Mouse (Mus musculus) adrenal gland, postnatal 10 days (tissue): Measurements from ENCODE around the gene Mcts1. TPM values are rescaled to one million over a fixed set of nuclear protein-coding genes. Genes with fewer than 3 reads are reported as not detected.
A peak's percentile ranks its signal among the peaks of the same experiment; 100 is the strongest.

Experiments used
- DNase-seq: peaks from one replicate; pipeline ENCODE4 v3.0.0; 2021; ENCODE audit warnings: mixed read lengths
- long read RNA-seq, 2 experiments: library from polyadenylated mRNA; stranded (forward); transcript quantifications; one replicate each; pipeline ENCODE4 v2.0.0; 2021
- total RNA-seq, 2 experiments: library from RNA; stranded (reverse); gene quantifications; 2 replicates each; pipeline ENCODE4 v1.2.3; 2021

Gene Mcts1
- 10 to 100 TPM; 87.5 to 93.6 TPM for total RNA-seq
- long read RNA-seq, experiment 1, transcript Mcts1-201 (6 exons, 783 nt), result major isoform, 24 of 63 reads
- long read RNA-seq, experiment 1, partial matches to known transcripts, result 15 of 63 reads
- long read RNA-seq, experiment 1, other reads (novel, unspliced or antisense), result 24 of 63 reads
- long read RNA-seq, experiment 2, transcript Mcts1-201 (6 exons, 783 nt), result major isoform, 49 of 78 reads
- long read RNA-seq, experiment 2, partial matches to known transcripts, result 6 of 78 reads
- long read RNA-seq, experiment 2, other reads (novel, unspliced or antisense), result 22 of 78 reads

DNA sequence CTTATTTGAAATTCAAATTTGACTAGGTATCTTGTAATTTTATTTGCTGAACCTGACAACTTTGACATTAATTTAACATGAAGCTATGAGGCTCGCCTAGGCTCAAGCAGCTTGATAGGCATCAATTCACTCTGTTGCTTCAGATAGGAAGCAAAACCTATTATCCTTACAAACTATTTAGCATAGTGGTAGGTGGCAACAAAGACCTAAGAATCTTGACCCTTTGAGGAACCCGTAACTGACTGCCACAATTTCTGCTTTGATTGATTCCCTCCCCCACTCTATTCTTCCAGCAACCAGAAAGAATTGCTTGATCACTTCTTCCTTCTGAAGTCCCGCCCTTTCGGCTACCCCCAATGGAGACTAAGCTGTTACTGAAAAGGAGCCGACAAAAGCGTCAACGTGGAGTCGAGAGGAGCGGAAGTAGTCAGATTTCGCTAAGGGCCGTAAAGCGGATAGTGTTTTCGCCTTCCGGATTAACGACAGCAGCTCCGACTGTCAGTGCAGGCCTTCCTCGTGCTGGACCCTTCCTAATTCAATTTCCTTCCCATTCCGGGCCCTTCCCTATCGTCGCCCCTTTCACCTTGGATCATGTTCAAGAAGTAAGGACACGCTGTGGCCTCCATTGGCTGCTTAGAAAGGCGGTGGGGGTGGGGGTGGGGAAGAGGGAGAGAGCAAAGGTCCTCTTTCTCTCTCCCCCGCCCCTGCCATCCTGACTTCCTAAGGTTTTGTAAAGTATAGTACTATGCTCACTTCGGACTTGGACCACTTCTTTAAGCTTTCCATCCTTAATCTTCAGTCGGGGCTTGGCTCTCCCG is at the start of gene Mcts1:
Gene Mcts1 (plus strand): TSS at position 402 of the 818 bp plus-strand sequence.
- peak; percentile 75 for DNase-seq

DNA sequence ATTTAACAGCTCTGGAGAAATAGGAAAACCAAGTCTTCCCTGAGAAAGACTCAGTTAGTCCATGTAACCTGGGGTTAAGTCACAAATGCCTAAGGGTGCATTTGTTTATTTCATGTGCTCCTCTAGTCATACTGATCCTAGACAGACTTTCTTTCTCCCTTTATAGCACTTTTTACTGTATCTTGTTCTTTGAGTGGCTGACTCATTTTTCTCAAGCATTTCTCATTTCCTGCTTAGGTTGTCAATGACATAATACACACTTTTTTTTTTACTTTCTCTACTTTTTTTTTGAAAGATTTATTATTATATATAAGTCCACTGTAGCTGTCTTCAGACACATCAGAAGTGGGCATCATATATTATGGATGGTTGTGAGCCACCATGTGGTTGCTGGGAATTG is 47.1 kb upstream of the Mcts1 start:
- DNase-seq, result no peak

DNA sequence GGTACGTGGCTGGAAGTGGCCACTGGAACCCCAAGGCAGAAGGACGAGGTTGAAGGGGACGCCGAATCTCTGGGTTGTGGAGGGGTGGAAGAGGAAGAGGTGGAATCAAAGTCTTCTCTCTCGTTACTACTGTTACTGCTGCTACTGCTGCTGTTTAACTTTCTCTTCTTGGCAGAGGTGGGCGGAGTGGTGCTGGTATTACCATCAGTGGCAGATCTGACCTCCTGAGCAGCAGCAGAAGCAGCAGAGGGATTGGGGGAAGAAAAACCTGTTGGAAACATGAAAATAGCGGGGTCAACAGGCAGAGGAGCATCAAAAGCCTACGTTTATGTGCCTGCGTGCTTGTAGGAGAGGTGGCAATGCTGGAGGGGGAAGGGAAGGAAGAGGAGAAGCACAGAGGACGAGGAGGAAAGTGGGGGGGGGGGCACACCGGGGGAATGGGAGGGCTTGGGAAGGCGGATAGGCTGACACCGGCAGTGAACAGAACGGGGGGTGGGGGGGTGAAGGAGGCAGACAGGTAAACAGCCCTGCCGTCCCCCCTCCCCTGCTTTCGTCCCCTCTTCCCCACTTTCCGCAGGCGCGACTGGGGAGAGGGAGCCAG is 36.3 kb upstream of the Mcts1 start:
- DNase-seq, result peak; percentile 8

DNA sequence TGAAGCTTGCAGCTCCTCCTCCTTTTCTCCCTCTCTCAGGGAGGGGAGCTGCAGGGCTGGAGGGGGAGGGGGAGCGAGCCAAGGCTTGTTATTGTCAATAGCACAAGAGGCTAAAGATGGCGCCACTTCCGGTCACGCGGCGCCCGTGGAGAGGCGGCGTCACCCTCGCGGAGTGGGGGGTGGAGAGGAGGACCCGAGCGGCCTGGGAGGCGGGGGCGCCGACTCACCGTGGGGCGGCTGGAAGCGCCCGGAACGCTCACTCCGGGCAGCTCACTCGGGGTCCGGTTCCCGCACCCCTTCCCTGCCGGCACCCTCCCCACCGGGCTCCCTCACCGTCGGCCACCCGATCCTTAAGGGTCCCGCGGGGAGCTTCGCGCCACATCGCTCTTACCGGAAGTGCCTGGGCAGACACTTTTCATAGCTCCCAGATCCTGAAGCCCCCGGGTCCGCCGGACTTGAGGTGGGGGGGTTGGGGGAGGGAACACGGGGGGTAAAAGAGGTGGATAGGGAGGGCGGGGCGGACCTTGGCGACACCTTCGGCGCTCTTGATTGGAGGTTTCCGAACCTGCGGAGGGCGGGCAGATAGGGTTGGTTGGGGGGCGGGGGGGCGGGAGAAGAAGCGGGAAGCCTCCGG is 35.7 kb upstream of the Mcts1 start:
- DNase-seq, result peak; percentile 92

DNA sequence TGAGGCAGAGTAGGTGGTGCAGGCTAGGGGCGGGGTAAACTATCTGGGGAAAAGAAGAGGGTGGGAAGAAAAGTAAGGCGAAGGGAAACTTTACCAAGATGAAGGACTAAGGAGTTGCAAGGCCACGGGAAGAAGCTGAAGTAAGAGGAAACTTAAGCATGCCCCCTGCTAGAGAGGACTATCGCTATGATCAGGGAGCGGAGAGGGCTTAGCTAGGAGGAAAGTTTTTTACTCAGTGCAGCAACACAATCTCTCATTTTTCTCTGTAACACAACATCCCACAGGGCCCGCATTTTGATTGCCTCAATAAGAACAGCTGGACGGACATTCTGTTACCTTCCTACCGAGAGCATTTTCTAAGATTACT is 35.2 kb upstream of the Mcts1 start:
- no peak for DNase-seq

DNA sequence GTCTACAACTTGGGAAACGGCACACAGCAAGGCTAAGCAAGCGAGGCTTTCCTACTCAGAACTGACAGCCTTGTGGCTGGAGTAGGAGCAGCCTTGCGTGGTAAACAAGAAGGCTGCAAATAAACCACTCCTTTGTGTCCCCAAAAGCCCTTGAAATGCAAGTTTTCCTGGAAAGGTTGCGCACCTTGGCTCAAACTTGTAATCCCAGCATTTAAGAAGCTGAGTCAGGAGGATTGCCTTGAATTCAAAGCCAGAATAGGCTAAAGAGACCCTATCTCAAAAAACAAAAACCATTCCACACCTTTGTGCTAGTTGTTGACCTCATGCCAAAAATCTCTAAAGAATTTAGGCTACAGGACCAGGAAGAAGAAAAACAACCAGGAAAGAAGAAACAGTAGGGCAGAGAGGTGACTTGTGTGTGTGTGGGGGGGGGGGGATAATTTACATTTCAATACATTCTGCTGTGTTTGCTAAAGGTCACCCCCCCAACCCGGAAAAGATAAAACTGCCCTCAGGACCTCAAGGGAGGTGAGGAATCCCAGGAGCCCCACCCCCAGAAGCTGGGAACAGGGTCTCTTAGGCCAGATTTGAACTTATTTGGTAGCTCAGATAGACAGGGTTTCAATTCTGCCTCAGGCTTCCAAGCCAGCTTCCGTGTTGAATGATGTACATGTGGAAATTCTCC is 33.7 kb upstream of the Mcts1 start:
- no peak for DNase-seq

DNA sequence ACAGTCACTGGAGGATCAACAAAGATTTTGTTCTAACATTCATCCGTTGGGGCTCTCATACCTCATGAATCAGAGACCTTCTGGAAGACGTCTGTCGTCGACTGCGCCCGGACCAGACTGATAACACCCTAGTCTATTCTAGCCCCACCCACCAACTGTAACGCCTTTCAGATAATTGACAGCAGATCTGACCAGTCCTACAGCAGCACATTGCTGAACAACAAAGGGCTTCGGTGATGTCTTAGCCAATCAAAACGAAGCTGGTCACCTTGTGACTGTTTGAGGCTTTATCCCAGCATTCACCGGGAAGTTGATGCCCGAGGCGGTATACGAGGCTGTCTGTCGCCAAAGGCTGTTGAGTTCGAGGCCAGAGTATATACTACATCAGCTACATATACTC is 24.3 kb upstream of the Mcts1 start, which contains the start of gene Cul4b:
Gene Cul4b (minus strand): TSS at position 119 of the 400 bp plus-strand sequence.
- no peak for DNase-seq

DNA sequence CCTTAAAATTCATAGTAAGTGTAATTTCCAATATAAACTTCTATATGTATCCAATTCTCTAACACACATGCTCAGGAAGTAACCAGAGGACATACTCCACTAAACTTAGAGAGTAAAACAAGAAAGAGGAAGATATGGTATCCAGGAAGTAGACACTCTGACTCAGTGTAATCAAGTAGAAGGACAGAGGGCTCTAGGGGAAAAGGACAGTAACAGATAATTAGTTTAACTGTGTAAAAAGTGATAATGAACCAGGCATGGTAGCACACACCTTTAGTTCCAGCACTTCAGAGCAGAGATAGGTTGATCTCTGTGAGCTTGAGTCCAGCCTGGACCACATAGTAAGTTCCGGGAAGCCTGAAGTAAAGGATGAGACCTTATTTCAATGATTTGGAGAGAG is 19.2 kb upstream of the Mcts1 start:
- no peak for DNase-seq

DNA sequence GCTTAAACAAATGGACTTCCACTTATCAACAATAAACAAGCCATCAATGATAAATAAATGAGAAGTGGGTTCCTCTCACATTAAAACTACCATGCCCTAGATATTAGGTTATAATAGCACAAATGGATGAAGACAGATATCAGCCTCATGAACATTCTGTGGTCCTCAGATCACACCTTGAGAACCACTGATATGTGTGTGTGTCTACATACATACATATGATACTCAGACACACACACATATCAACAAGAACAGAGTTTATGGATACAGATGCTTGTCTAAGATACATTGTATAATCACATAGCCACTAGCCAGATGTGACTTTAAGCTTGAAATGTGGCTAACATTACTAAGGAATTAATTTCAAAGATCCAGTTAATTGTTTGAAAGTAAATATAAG is 17.1 kb upstream of the Mcts1 start:
- no peak for DNase-seq

DNA sequence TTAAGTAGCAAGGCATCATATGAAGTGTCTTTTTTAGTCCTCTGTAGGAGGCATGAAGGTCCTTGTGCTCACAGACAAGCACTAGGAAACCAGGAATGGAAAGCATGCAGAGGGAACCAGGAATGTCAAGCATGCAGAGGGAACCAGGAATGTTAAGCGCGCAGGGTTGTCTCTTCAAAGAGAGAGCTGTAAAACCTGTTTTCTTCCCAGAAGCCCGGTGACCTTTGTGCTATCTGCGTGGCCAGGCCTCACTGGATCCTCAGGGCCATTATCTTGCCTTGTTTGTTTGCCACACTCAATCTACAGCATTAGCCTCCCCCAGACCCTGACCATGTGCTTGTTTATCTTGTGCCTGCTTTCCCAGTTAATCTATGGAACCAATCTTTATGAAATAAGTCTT is 10.6 kb upstream of the Mcts1 start:
- no peak for DNase-seq

DNA sequence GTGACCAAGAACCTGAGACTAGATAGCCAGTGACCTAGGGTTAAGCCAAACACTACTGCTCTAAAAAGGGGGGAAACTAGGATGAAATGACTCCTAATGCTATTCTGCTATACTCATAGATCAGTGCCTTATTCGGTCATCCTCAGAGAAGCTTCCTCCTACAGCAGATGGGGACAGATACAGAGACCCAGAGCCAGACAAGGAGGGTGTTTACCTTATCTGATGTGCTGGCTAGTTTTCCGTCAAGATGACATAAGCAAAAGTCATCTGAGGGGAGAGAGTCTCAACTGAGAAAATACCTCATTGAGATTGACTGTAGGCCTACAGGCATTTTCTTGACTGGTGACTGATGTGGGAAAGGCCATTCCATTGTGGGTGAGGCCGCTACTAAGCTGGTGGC is 8.6 kb upstream of the Mcts1 start:
- no peak for DNase-seq

DNA sequence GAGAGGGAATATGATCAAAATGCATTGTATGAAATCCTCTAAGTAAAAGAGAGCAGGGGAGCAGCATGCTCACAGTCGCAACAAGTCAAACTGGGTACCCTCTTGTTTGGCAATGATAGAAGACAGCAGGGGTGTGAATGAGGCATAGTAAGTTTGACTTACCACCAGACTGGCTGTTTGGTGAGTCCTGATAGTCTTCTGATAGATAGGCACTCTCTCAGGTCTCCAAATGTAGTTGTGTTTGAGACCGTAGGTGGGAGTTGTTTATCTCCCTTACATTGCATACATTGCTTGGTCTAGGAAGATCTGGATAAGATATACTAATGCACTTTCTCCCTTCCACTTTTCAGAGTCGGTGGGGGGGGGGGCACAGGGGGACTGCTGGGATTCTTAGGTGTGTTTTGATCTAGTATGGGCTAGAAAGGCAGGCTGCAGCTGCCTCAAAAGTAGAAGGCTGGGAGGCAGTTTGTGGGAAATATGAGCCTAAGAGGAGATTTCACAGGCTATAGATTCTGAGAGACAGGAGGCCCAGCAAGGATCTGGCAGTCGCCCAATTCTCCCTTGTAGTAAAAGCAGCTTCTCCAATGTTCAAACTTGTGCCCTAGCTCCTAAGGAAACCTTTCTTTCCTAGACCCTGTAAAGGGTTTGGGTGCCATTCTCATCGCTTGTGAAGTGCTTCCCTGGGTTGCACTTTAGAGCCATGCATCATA is 7.0 kb upstream of the Mcts1 start:
- DNase-seq, result peak; percentile 6

DNA sequence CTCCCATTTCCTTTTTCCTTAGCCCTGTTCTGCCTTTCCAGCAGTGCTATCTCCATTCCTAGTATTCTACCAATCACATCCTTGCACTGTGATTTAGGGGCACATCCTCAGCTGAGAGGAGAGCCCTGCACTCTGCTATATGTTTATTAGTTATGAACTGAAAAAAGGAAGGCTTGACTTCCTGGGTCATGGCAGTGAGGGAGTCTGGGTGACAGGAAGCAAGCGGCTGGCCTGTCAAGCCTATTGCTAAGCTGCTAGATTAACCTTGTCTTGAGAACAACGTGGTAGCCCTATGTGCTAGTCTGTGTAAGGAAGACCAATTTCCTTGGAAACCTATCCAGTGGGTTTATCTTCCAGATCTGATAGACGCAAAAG is 604 bp downstream of the Mcts1 start:
- peak; percentile 25 for DNase-seq

DNA sequence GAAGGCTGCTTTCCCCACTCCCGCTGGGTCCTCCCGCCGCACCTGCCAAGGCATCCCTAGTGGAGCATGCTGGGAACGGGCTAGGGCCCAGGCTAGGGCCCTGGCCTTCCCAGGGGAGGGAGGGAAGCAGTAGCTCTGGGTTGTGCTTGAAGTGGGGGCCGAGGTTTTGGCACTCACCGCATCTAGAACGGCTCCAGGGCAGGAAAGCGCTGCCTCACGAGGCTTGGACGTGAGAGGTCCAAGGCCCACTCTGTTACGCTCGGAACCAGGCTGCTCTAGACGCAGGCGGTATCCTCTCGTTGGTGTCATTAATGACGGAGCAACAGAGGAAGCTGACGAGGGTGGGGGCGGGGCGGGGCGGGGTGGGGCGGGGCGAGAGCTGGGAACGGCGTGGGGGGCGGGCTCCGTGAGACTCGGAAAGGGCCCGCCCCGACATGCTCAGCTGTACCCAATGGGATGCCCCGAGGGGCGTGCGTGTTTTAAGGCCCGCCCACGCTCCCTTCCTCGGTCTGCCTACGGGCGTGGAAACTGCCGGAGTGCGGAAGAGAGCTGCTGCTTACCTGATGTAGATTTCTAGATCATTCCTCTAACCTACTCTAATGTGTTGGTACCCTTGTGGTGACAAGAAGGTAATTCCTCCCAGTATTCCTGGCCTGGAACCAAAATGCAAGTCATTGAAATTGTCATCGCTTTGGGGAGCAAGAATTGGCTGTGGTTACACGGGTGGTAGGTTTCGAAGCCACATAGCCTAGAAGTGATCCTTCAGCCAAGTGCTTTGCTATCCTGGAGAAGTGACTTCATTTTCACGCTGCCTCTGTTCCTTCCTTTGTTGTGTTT is 34.6 kb downstream of the Mcts1 start, which contains the start of gene C1galt1c1:
Gene C1galt1c1 (minus strand): TSS at position 287 of the 837 bp plus-strand sequence.
- DNase-seq, result peak; percentile 92

DNA sequence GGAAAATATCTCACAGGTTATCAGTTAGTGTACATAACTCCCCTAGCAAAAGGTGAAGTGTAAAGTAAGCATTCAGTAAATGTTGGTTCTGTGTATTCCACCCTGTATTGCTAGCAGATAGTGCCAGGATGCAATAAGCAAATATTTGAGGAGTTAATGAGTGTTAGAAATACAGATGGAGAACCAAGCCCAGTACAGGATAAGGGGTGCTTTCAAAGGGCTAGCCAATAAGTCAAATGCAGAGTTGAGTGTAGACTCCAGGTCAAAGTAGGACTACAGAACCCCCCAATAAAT is 35.2 kb downstream of the Mcts1 start:
- DNase-seq, result no peak

DNA sequence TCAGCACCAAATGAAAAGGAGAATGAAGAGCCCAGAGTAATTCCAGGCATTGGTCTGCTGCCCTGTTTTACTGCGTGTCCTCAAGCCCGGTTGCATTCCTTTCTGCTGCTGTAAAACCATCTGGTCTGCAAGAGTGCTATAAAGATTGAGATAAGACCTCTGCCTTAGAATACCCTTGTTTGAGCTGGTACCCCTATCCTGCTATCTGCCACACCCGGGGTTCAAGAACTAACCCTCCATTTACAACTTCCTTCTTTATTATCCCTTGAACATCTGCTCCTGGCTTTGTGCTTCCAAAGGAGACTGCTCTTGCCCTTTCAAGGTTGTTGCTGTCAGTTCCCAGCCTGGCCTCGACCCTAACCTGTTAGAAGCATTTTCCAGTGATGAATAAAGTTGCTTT is 41.1 kb downstream of the Mcts1 start:
- no peak for DNase-seq

DNA sequence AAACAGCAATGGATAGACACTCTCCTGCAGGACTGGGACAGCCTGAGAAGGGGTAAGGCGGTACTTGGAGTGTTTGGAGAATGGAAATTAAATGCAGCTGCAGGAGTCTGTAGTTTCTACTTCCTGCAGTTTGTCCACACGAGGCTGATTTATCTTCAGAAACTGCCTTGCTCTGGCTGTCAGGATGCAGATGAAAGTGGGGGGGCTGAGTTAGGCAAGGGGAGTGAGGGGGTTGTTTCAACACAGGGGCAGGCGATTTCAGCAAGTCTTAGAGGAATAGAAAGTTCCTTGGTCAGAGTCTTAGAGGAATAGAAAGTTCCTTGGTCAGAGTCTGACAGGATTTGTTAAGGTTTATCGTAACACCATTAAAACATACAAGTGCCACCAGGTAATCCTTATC is 41.8 kb downstream of the Mcts1 start:
- DNase-seq, result no peak

DNA sequence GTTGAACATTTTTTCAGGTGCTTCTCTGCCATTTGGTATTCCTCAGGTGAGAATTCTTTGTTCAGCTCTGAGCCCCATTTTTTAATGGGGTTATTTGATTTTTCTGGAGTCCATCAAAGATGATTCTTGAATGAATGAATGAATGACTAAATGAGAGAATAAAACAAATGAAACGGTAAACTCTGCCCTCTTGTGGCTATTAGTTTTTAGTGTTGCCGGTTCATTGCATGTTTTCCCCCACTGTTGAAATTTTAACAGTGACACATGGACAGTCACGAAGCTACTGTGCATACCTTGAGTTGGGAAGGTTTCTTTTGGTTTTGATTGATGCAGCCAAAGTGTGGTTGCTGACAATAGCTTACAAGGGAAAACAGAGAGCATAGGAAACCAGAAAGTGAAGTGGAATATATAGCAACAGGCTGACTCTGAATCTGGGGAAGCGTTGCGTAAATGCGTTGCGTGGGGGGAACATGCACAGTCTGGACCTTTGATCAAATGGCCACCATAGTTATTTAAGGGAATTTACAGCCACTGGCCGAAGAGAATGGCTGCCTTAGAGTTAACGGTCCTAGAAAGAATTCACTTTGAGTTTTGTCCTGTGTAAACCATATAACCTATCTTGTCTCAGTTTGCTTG is 50.1 kb downstream of the Mcts1 start:
- no peak for DNase-seq

DNA sequence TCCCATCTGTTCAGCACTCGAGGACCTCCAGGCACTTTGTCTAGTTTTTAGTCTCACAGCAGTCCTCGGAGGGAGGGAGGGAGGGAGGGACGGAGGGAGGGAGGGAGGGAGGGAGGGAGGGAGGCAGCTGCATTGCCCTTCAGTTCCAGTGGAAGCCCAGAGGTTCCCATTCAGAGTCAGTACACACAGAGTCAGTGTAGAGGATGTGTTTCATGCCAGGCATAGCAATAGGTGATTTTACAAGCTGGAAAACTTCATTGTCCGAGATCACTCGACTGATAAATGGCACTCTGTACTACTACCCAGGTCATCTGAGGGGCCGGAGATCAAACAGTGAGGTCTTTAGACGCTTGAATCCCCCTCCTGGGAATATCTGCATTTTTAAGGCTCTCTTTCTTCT is 50.8 kb downstream of the Mcts1 start:
- no peak for DNase-seq

DNA sequence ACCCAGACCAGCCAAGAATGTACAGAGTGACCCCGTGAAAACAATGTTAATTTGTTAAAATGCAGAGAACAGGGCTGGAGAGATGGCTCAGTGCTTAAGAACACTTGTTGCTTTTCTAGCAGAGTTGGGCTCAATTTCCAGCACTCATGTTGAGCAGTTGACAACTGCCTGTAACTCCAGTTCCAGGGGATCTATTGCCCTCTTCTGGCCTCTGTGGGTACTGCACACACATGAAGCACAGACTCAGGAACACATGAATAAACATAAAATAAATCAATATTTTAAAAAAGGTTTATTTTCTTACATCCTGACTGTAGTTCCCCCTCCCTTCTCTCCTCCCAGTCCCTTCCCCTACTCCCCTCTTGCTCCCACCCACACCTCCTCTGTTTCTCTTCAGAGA is 52.8 kb downstream of the Mcts1 start:
- no peak for DNase-seq
